Mouse (Mus musculus) liver (tissue): ENCODE measurements around the gene Fbxo31.

Experiments
- DNase-seq: peaks from one replicate; pipeline ENCODE4 v3.0.0-alpha.2; 2020; ENCODE audit warnings: mixed read lengths

Fbxo31 gene

GRCm38 (mm10) chr8:121551065-121551985 is 27.3 kb downstream of the Fbxo31 start:
- DNase-seq, result no peak

DNA sequence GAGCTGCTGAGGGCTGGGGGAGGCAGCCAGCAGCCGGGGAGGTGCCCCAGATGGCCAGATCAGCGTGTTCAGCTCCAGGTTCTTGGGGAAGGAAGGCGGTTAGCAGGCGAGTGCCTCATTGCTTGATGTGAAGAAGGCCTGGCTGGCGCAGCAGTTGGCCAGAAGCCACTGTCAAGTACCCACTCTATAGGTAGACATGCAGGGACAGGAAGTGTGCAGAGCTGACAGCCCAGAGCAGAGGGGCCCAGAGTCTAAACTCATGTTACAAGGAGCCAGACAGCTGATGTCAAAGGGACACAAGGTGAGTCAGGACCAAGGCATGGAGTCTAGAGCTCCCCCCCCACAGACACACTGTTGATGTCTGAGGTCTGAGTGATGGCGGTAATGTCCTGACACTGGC is 28.6 kb downstream of the Fbxo31 start:
- no peak for DNase-seq

- peak; percentile 80 for DNase-seq
These were observed 31.5 kb downstream of the Fbxo31 start for GRCm38 (mm10) chr8:121547132-121547531.

DNA sequence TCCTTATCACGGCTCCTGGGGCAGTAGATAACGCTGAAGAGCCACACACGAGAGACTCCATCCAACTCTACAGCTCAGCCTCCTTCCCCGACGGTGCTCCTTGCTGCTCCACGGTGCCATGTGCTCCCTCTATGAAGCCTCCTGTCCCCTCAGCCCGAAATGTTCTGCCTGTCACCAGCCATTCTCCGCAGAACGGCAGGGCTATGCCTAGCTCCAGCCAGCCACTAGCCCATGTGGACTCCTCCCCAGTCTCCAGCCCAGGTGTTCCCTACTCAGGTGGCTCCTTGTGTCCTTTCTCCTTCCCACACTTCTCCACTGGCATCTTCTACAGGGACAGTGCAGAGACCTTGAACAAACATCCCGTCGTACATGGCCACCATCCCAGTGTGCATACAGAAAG is 33.7 kb downstream of the Fbxo31 start:
- DNase-seq, result no peak

- no peak for DNase-seq
These were observed 34.3 kb downstream of the Fbxo31 start, which contains the start of gene 1700018B08Rik for GRCm38 (mm10) chr8:121544276-121544785. 1700018B08Rik (minus strand) TSS chr8:121544320.

GRCm38 (mm10) chr8:121542901-121543300 is 35.7 kb downstream of the Fbxo31 start:
- no peak for DNase-seq

GRCm38 (mm10) chr8:121541862-121542261 is 36.7 kb downstream of the Fbxo31 start:
- DNase-seq, result no peak

GRCm38 (mm10) chr8:121532381-121532780 is 46.2 kb downstream of the Fbxo31 start:
- peak; percentile 32 for DNase-seq

- DNase-seq, result no peak
These were observed 48.0 kb downstream of the Fbxo31 start for GRCm38 (mm10) chr8:121530639-121531038.

DNA sequence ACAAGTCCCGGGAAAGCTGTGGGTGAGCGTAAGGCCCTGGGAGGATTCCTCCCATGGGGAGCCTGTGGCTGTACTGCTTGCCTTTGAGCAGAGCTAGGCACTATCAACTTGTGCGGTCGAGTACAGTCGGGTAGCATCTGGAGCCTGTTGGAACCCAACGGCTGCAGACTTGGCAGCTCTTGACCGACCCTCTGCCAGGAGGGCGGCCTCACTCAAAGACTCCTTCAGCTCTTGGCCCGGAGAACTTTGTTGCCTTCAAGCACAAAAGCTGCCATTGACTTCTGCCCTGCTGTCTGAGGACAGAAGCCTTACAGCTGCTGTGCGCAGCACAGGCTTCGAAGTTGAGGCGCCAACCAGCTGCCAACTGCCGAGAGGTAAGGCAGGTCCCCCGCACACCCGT is 49.8 kb downstream of the Fbxo31 start:
- no peak for DNase-seq

- no peak for DNase-seq
These were observed 50.9 kb downstream of the Fbxo31 start for GRCm38 (mm10) chr8:121527751-121528150.

DNA sequence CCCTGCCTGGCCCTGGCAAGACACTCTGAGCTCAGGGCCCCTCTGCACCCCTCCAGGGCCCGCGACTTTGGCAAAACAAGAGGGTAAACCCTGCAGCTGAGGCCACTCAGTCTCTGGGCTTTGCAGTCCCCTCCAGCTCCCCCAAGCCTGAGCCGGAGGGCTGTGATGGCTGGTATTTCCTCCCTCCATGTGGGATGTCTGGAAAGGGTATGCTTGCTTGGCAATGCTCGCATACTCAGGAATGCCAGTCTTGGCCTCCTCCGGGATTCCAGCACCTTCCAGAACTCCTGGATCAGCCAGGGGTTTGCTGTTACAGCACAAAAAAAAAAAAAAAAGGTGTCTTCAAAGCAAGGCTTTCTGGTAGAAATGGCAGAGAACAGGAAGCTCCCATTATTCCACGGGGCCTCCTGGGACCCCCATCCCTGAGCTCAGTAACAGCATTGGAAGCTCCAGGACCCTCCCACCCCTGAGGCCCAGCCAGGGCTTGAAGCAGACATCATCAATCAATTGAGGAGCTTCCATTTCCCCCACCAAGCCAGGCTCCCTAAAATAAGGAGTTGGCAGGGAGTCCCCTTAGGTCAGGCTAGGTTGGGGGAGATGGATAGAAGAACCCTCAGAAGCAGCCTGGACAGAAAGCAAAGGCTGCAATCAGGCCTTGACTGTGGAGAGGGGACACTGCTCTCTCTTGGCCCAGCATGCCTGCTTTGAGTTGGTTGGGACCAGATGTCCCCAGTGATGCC is 51.6 kb downstream of the Fbxo31 start:
- DNase-seq, result no peak

DNA sequence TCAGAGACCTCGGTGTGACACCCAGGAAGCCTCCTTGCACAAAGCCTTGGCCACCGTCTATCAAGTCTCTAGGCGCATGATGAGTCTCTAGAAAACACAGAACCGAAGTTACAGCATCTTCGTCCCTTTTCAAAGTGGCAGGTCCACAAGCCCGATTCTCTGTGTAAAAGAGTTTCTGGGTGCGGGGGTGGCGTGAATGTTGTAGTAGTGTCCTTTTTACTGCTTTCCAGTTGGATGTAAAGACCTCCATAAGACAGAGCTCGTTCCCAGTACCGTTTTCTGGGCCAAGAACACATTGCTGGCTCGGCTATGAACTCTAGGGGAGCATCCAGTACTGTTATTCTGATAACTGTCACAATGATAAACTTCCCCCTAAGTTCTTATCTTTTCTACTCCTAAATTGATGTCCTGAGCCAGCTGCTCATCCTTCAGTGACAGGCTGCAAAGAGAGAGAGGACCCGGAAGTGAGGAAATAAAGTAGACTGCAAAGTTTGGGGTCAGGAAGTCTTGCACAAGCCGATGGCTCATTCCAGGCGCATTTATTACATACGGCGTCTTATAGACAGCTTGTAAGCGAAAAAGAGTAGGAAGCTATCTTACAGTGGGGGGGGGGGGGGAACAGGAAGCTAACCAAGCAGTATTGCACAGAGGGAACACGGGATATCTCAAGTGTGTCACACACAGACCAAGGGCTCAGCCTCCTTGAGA is 53.3 kb downstream of the Fbxo31 start:
- DNase-seq, result no peak

GRCm38 (mm10) chr8:121513429-121513828 is 65.2 kb downstream of the Fbxo31 start:
- DNase-seq, result peak; percentile 76

- no peak for DNase-seq
These were observed 66.9 kb downstream of the Fbxo31 start for GRCm38 (mm10) chr8:121511751-121512150.
